Mouse (Mus musculus) kidney, embryonic 14.5 days (tissue): Measurements from ENCODE around the gene Yod1. TPM values are rescaled to one million over a fixed set of nuclear protein-coding genes. Genes with fewer than 3 reads are reported as not detected.

Source experiments
- ATAC-seq: fragments of 200-750 bp; cut with Nextera tagmentation; 2 replicates; pipeline ENCODE4 v1.8.0; 2017; ENCODE audit warnings: moderate number of reproducible peaks, mild to moderate bottlenecking, moderate TSS enrichment, moderate library complexity; ENCODE audit not compliant: low FRiP score, low TSS enrichment
- H3K27ac ChIP-seq: fragments of 300-500 bp; sonication (generic); 2 replicates; pipeline ENCODE4 v1.5.1; 2014; ENCODE audit warnings: low read depth, mild to moderate bottlenecking, low read length, moderate library complexity, mixed read lengths
- H3K27me3 ChIP-seq: fragments of 300-500 bp; sonication (generic); 2 replicates; pipeline ENCODE4 v1.6.1; 2014; ENCODE audit warnings: mild to moderate bottlenecking, low read length; ENCODE audit not compliant: control insufficient read depth, insufficient read depth
- H3K36me3 ChIP-seq: fragments of 300-500 bp; sonication (generic); 2 replicates; pipeline ENCODE4 v1.6.1; 2014; ENCODE audit warnings: low read length, mixed read lengths; ENCODE audit not compliant: control insufficient read depth, insufficient read depth
- H3K4me1 ChIP-seq: fragments of 300-500 bp; sonication (generic); 2 replicates; pipeline ENCODE4 v1.6.1; 2014; ENCODE audit warnings: low read length, mixed read lengths; ENCODE audit not compliant: control insufficient read depth, insufficient read depth
- H3K4me2 ChIP-seq: fragments of 300-500 bp; sonication (generic); replicated peaks from 2 replicates; pipeline ENCODE4 v1.6.1; 2014; ENCODE audit warnings: low read depth, mild to moderate bottlenecking, low read length
- H3K4me3 ChIP-seq: fragments of 300-500 bp; sonication (generic); 2 replicates; pipeline ENCODE4 v1.5.1; 2014; ENCODE audit warnings: mild to moderate bottlenecking, low read length
- H3K9ac ChIP-seq: fragments of 300-500 bp; sonication (generic); 2 replicates; pipeline ENCODE4 v1.6.1; 2014; ENCODE audit warnings: low read depth, mild to moderate bottlenecking, low read length, moderate library complexity
- H3K9me3 ChIP-seq: fragments of 300-500 bp; sonication (generic); 2 replicates; pipeline ENCODE4 v1.6.1; 2016; ENCODE audit warnings: low read length; ENCODE audit not compliant: control insufficient read depth
- WGBS: fragments of 180-500 bp; shearing (Covaris S2); extraction: QIAGEN DNeasy Blood & Tissue Kit; methylation state at CpG from one replicate; pipeline ENCODE4 v1.1.7; 2014; 5-methylcytosine and 5-hydroxymethylcytosine counted together
- polyA plus RNA-seq: library from polyadenylated mRNA; unstranded; fragments of >200 nt; fragmentation: Nextera tagmentation; extraction: Ambion mirVana; gene quantifications from 2 replicates; pipeline ENCODE4 v1.2.1, GENCODE M21; 2014

Gene Yod1
- polyA plus RNA-seq, 1 experiment from 2014 or later: 11.6 TPM

- Histone ChIP-seq H3K9ac (no peak overlapping the region), H3K36me3 (no peaks in the 10 kb centered on the region), H3K27me3 (no peaks in the 10 kb centered on the region), H3K4me3 (no peak overlapping the region), H3K9me3 (no peaks in the 10 kb centered on the region), H3K27ac (no peak overlapping the region), H3K4me2 (no peak overlapping the region), H3K4me1 (peaks cover 7% of the 10 kb centered on the region; the same call in 1 of the 2 replicates)
- 89% methylated on average over 7 of the region's 7 CpGs for WGBS
- ATAC-seq: no peak
These were observed 20.8 kb downstream of the Yod1 start for GRCm38 (mm10) chr1:130737916-130738315.

- no peak for ATAC-seq
- Histone ChIP-seq H3K9me3 (no peaks in the 10 kb centered on the region), H3K9ac (no peak overlapping the region), H3K27me3 (no peaks in the 10 kb centered on the region), H3K4me1 (peaks cover 4% of the 10 kb centered on the region; the same call in 1 of the 2 replicates), H3K4me2 (no peak overlapping the region), H3K36me3 (no peaks in the 10 kb centered on the region), H3K4me3 (no peak overlapping the region), H3K27ac (no peak overlapping the region)
- 65% methylated on average over 3 of the region's 3 CpGs for WGBS
These were observed 21.5 kb downstream of the Yod1 start for GRCm38 (mm10) chr1:130738551-130739106.

- WGBS: 81% methylated on average over 3 of the region's 3 CpGs
- no peak overlapping the region for H3K4me3 ChIP-seq
- no peaks in the 10 kb centered on the region for H3K27me3 ChIP-seq
- ATAC-seq: no peak
- no peak overlapping the region for H3K27ac ChIP-seq
- no peak overlapping the region for H3K4me2 ChIP-seq
- no peaks in the 10 kb centered on the region for H3K36me3 ChIP-seq
- no peaks in the 10 kb centered on the region for H3K9me3 ChIP-seq
- no peak overlapping the region for H3K9ac ChIP-seq
- peaks cover 4% of the 10 kb centered on the region; the same call in 1 of the 2 replicates for H3K4me1 ChIP-seq
These were observed 22.5 kb downstream of the Yod1 start for GRCm38 (mm10) chr1:130739636-130740035.

GRCm38 (mm10) chr1:130740227-130740648, 23.1 kb downstream of the Yod1 start:
- H3K36me3 ChIP-seq: no peaks in the 10 kb centered on the region
- no peak overlapping the region for H3K27ac ChIP-seq
- no peak overlapping the region for H3K4me2 ChIP-seq
- ATAC-seq: no peak
- WGBS: 54% methylated on average over 4 of the region's 4 CpGs
- no peaks in the 10 kb centered on the region for H3K27me3 ChIP-seq
- H3K4me3 ChIP-seq: no peak overlapping the region
- H3K9ac ChIP-seq: no peak overlapping the region
- peaks cover 4% of the 10 kb centered on the region; the same call in 1 of the 2 replicates for H3K4me1 ChIP-seq
- H3K9me3 ChIP-seq: no peaks in the 10 kb centered on the region

- no peak overlapping the region for H3K27ac ChIP-seq
These were observed 23.9 kb downstream of the Yod1 start for GRCm38 (mm10) chr1:130740781-130741720.

GRCm38 (mm10) chr1:130742201-130742600, 25.1 kb downstream of the Yod1 start:
- Histone ChIP-seq H3K4me1 (peaks cover 4% of the 10 kb centered on the region; the same call in 1 of the 2 replicates), H3K9me3 (no peaks in the 10 kb centered on the region), H3K27me3 (no peaks in the 10 kb centered on the region), H3K36me3 (no peaks in the 10 kb centered on the region), H3K4me2 (no peak overlapping the region), H3K4me3 (no peak overlapping the region), H3K27ac (no peak overlapping the region), H3K9ac (no peak overlapping the region)
- ATAC-seq: no peak
- WGBS: 87% methylated on average over 7 of the region's 7 CpGs

More at GRCm38 (mm10) chr1:130740781-130741720, 23.9 kb downstream of the Yod1 start:
- no peak overlapping the region for H3K4me3 ChIP-seq
- 64% methylated on average over 15 of the region's 15 CpGs for WGBS
- H3K4me1 ChIP-seq: peaks cover 4% of the 10 kb centered on the region; the same call in 1 of the 2 replicates
- ATAC-seq: peak; percentile 54; the same call in 1 of the 2 replicates
- no peaks in the 10 kb centered on the region for H3K9me3 ChIP-seq
- no peaks in the 10 kb centered on the region for H3K27me3 ChIP-seq
- no peak overlapping the region for H3K9ac ChIP-seq
- H3K36me3 ChIP-seq: no peaks in the 10 kb centered on the region
- H3K4me2 ChIP-seq: no peak overlapping the region

- Histone ChIP-seq H3K27me3 (no peaks in the 10 kb centered on the region), H3K9ac (no peak overlapping the region), H3K36me3 (no peaks in the 10 kb centered on the region), H3K4me3 (no peak overlapping the region), H3K9me3 (no peaks in the 10 kb centered on the region), H3K27ac (no peak overlapping the region), H3K4me1 (peaks cover 4% of the 10 kb centered on the region; the same call in 1 of the 2 replicates), H3K4me2 (no peak overlapping the region)
- WGBS: 85% methylated on average over 1 of the region's 1 CpGs
- ATAC-seq: no peak
These were observed 26.6 kb downstream of the Yod1 start for GRCm38 (mm10) chr1:130743775-130744174.

- no peak overlapping the region for H3K4me2 ChIP-seq
- no peaks in the 10 kb centered on the region for H3K9me3 ChIP-seq
- peaks cover 4% of the 10 kb centered on the region; the same call in 1 of the 2 replicates for H3K4me1 ChIP-seq
- no peak overlapping the region for H3K9ac ChIP-seq
- no peak overlapping the region for H3K27ac ChIP-seq
- 86% methylated on average over 2 of the region's 2 CpGs for WGBS
- no peaks in the 10 kb centered on the region for H3K27me3 ChIP-seq
- H3K36me3 ChIP-seq: no peaks in the 10 kb centered on the region
- ATAC-seq: no peak
- H3K4me3 ChIP-seq: no peak overlapping the region
These were observed 27.1 kb downstream of the Yod1 start for GRCm38 (mm10) chr1:130744217-130744616.

- H3K36me3 ChIP-seq: no peaks in the 10 kb centered on the region
- H3K27me3 ChIP-seq: no peaks in the 10 kb centered on the region
- no peak overlapping the region for H3K4me2 ChIP-seq
- H3K4me3 ChIP-seq: no peak overlapping the region
- H3K4me1 ChIP-seq: peaks cover 4% of the 10 kb centered on the region; the same call in 1 of the 2 replicates
- H3K9me3 ChIP-seq: no peaks in the 10 kb centered on the region
- 91% methylated on average over 5 of the region's 5 CpGs for WGBS
- no peak for ATAC-seq
- no peak overlapping the region for H3K27ac ChIP-seq
- no peak overlapping the region for H3K9ac ChIP-seq
These were observed 27.8 kb downstream of the Yod1 start for GRCm38 (mm10) chr1:130744961-130745360.
